Mouse (Mus musculus) c-Kit-positive CD71-positive TER-119-positive erythroid progenitor cells, embryonic 14.5 days (primary cell): ENCODE results near the gene Rnf225.
"Not testable (repeated sequence)": the region's sequence is repeated elsewhere in the genome, so short reads cannot be mapped to it uniquely, and the experiment has no call there.

Source experiments
- DNase-seq: peaks from one replicate; pipeline ENCODE4 v3.0.0-alpha.2; 2013; ENCODE audit warnings: low spot score

The Rnf225 gene

DNA sequence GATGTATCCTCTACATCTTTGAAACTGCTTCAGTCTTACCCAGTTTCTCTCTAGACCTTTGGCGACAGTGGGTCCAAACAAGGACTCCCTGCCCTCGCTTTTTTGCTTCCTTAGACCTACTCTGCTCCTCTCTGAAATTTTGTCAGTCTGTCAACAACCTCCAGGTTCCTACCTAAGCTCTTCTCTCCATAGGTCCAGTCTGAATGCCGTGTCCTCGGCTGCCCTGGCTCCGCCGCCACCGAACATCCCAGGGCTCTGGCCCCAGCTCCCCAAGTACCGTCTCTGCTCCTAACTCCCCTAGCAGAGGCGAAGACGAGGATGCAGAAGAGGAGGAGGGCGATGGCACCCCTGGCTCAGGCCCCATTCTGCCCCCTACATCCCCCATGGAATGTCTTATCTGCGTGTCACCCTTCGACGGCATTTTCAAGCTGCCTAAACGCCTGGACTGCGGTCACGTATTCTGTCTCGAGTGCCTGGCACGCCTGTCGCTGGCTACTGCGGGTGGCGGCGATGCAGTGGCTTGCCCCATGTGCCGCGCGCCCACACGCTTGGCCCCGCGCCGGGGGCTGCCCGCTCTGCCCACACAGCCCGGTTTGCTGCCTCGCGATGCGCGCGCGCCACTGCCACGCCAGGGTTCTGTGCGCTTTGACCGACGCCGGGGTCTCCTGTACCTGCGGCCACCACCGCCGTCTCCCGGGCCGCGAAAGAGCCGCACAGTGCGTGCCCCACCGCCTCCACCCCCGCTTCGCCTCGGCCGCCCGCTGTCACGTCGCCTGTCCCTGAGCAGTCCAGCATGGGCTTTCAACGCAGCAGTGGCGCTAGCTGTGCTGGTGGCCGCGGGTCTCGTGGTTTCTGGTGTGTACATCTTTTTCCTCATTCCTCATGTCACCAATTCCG is 725 bp downstream of the Rnf225 start:
- DNase-seq, result no peak

DNA sequence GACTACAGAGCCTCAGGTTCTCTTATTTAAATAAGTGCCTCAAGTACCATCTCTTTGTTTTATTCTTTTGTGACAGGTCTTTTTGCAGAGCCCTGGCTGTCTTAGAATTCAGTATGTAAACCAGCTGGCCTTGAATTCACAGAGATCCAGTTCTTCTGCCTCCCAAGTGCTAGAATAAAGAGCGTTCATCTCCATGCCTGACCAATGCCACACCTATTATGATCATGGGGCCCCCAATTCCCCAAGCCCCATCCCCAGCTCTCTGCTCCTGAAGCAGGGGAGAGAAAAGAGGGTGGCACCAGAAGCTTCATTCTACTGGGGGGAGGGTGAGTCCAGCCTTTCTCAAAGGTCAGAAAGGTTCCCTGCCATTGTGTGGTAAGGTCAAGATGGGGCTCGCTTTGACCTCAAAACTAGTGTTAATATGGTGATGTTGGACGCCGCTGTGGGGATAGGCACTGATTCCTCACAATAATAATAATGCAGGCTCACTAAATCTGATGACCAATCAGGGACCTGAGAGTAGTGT is 6.5 kb downstream of the Rnf225 start:
- no peak for DNase-seq

DNA sequence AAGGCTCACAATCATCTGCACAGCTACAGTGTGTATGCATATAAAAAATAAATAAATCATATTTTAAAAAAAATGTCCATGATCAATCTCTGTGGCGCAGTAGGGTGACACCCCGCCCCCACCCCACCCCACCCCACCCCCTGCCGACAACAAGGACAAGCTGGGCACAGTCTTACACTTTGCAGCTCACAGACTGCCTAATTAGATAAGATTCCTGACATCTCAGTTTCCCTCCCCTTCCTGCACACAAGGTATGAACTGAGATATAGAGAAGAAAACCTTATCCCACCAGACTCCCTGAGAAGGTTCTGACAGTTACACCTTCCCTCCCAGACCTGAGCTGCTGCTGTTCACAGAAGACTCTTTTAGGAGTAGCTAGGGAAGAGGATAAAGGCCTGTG is 7.6 kb downstream of the Rnf225 start:
- DNase-seq, result no peak

DNA sequence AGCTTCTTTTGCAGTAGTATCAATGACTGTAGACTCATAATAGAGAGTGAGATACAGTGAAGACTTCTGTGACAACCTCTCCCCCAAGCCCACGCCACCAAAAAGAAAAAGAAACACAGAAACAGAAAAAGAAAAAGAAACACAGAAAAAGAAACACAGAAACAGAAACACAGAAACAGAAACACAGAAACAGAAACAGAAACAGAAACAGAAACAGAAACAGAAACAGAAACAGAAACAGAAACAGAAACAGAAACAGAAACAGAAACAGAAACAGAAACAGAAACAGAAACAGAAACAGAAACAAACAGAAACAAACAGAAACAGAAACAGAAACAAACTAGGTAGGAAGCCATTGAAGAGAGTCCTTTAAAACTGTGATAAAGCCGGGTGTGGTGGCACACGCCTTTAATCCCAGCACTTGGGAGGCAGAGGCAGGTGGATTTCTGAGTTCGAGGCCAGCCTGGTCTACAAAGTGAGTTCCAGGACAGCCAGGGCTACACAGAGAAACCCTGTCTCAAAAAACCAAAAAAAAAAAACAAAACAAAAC is 10.1 kb downstream of the Rnf225 start:
- DNase-seq, result not testable (repeated sequence)

DNA sequence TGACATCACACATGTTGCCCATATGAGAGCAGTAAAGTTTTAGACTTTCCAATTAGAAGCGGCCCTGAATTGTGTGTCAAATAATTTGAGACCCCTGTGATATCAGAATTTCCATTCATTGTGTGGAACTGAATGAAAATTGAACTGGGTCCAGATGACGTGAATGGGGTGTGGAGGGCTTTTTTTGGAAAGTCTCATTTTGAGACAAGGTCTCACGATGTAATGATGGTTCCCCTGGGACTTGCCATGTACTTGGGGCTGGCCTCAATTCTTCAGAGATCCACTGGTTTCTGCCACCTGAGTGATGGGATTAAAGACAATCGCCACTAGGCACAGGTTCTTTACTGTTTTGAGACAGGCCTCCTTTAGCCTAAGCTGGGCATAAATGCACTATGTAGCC is 13.4 kb downstream of the Rnf225 start:
- no peak for DNase-seq

DNA sequence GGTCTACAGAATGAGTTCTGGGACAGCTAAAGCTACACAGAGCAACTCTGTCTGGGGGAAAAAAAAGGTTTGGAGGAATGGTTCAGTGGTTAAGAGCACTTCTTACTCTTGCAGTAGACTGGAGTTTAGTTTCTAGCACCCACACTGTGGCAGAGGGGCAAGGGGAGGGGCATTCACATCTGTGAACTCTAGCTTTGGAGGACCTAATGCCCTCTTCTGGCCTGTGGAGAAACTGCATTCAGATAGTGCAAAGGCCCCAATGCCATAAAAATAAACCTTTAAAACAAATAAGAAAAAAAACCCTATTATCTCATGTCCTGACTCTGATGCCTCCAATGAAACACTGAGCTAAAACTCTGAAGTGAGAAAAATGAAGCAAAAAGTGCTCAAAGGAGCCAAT is 16.3 kb downstream of the Rnf225 start:
- no peak for DNase-seq

DNA sequence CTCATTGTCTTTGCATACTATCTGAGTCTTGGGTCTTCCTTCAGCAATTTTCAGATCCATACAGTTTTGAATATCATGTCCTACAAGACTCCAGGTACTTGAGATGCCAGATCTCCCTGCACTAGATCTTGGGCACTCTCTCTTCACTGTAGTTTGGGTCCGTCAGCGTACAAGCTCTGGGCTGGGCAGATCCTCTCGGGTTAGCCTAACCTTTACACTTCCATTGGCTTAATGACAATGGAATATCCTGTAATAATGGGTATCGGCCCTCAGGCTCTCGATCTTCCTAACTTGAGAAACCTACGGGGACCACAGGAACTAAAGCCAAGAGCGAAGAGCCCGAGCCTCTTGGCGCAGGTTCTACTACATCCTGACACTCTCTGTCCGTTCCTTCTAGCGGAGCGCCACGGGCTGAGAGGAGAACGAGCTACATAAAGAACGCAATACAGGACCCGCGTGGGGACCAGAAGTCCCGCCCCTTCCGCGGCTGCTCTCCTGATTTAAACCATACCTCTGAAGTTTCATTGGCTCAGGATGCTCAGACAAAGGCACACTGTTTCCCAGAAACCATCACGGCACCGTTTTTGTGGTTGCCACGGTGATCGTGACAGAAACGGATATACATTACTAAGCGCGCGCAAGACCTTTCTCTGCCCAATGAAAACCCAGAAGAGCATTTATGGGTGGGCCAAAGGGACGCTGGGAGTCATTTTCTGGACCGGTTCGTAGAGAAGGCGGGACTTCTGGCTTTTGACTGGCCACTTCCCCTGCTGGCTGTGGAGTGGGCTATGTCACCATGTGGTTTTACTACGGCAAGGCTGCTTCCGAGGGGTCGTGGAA is 22.0 kb downstream of the Rnf225 start:
- DNase-seq, result peak; percentile 90

DNA sequence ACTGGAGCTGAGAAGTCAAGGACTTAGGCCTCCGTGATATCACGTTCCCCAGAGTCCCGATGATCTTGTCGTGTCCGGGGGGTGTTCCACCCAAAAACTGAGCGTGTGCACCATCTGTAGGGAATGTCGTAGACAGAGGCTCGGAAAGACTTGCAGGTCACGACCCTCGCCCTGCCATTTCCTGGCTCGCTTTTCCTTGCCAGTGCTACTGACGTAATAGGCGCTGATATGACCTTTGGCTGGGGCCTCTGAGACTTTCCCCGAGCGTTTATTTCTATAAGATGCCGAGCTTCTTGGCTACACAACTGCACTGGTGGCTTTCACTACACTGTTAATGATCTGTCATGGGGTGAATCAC is 22.6 kb downstream of the Rnf225 start:
- no peak for DNase-seq

DNA sequence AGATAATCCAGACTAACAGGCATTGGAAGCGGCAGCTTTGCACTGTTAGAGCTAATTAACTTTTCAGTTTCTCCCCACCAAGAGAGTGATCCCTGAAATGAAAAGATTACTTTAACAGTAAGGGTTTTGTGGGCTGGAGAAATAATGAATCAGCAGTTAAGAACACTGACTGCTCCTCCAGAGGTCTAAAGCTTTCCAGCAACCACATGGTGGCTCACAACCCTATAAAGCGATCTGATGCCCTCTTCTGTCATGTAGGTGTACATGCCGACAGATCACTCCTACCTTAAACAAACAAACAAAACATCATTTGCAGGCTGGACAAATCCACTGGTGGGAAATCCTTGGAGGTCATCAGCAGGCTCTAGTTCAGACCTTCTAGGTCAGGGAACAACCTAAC is 27.7 kb downstream of the Rnf225 start:
- no peak for DNase-seq

DNA sequence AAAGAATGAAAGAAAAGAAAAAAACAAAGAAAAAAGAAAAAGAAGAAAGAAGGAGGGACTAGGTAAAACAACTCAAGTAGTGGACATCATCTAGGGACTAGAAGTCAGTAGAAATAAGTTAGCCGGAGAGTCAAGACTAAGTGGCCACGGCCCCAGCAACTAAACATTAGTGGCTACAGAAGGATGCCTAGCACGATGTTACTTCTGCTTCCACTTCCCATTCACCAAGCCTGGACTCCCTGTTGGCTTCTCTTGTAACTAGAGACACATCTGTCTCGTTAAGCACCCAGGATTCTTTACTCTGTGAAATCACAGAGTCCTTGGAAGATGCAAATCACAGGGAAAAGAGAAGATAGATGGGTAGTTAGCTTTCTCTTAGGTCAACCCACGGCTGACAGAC is 30.3 kb downstream of the Rnf225 start:
- DNase-seq, result no peak

DNA sequence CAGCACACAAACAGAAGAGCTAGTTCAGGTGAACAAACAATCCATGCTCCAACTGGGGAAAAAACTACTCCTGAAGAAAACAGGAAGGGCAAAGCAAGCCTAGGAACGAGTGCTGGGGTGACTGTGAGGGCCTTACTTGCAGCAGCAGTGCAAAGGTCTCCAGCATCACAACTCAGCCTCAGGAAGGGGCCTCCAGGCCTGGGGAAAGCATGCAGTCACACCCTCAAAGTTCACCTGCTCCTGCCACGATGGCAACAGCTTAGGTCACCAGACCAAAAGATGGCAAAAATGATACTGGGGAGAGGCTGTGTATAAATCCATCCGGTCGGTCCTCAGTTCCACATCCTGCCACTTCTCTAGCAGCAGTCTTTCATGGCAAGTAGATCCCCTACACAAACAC is 31.7 kb downstream of the Rnf225 start:
- no peak for DNase-seq

DNA sequence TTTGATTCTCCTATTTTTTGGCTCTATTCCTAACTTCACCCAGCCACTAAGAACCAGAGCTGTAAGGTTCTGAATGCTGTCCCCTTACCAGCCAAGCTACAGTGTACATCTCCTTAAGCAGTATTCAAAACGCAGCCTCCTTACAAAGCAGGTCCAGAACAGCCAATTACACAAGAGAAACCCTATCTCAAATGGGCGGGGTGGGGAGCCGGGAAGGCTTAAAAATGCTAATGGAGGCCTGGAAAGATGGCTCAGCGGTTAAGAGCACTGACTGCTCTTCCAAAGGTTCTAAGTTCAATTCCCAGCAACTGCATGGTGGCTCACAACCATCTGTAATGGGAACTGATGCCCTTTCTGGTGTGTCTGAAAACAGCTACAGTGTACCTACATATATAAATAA is 32.5 kb downstream of the Rnf225 start:
- DNase-seq, result no peak

DNA sequence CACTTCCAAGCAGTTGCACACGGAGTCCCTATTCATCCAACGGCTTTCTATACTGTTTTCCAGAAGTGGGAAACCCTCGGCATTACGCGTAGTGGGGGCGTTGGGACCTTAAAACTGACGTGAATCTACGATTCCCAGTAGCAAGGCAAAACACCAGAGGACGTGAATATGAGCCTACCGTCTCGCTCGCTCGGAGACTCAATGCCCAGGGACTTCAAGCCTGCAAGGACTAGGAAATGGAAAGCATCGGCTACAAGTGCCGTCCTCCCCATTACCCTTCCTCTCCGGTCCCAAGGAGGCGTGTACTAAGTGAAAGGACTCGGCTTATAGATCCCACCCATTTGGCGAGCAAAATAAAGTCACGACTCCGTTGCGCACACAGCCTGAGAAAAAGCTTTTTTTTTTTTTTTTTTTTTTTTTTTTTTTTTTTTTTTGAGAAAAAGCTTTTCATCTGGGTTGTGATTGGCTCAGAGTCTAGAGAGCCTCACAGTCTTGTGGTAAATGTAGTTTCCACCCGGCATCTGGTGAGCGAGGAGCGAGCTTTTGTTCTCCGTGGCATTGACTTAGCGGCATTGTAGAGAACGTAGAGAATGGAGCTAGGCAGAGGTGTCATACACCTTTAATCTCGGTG is 34.4 kb downstream of the Rnf225 start:
- DNase-seq, result peak; percentile 59

DNA sequence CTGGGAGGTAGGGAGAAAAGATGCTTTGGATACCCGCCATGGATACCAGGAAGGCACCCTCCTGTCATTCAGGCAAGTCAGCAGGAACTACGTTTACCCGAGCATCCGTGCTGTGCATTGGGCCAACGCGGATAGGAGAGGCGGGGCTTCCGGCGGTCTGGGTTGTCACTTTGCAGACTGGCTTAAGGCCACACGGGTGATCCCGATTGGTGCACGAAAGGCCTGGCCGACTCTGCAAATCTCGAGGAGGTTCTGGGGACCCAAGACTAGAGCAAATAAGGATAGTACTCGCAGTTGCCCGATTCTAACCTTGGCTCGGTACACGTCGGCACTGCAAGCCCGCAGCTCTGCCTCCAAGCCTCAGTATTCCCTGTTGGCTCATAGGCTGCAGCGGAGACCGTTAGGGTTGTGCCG is 38.5 kb downstream of the Rnf225 start, which contains the start of gene Zfp324:
Zfp324 (plus strand) TSS at position 161 of the 414 bp plus-strand sequence.
- peak; percentile 80 for DNase-seq

DNA sequence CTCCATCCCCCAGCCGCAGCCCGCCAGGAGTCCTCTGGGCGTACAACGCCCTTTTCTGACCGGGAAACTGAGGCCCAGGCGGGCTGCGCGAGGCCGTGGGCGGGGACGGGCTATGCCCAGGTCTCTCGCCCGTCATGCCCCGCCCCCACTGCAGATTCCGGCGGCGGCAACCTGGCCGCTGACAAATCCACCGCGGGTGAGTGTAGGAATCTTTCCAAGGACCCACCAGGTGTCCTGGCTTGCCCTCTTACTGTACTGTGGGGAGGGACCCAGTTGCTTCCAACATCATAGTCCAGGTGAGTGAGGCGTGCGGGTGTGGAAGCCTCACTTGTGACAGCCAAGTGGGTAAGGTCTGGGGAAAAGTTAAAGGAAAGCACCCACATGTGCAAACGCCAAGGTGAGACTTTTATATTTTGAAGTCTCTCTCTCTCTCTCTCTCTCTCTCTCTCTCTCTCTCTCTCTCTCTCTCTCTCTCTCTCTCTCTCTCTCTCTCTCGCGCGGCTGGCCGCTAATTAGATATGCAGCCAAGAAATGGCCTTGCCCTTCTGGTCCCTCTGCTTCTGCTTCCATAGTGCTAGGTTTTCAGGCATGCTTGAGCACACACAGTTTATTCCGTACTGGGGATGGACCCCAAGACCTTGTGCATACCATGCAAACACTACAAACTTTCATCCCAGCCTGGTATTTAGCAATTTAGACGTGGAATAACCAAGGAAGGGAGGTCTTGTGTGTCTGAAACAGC is 39.1 kb downstream of the Rnf225 start:
- DNase-seq, result peak; percentile 67

DNA sequence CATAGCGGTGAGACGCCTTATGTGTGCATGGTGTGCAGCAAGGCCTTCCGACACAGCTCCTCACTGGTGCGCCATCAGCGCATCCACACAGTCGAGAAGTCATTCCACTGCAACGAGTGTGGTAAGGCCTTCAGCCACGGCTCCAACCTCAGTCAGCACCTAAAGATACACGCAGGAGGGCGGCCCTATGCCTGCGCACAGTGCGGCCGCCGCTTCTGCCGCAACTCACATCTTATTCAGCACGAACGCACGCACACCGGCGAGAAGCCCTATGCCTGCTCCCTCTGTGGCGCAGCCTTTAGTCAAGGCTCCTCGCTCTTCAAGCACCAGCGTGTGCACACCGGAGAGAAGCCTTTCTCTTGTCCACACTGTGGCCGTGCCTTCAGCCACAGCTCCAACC is 43.7 kb downstream of the Rnf225 start:
- no peak for DNase-seq

DNA sequence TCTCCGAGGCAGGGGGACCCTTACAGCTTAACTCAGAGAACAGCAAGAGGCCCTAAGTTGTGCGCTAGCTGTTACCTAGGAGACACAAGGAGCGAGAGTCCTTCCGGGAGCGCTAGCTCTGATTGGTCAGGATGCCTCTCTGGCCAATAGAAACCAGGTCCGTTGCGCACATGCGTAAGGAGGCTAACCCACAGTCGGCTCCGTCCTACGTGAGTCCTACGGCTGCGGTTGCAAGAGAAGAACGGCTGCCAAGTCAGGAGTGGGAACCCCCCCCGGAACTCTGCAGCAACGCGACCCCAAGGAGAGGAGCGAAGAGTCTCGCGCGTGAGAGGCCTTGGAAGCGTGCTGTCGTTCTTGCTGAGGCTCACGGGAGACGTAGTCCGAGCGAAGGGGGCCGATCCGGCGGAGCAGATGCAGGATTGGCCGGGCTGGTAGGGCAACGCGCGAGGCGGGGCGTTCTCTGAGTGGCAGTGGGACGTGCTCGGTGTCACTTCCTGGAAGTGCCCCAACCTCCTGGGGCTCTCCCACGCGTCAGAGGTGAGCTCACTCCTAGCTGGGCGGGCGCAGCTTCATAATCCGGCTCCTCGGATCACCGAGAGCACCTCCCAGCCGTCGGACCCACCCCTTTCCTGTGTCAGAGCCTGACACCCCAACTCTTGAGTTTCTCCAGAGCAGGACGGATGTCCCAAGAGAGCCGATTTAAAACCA is 50.6 kb downstream of the Rnf225 start, which contains the start of gene Zfp446:
Zfp446 (plus strand) TSS at position 167 of the 708 bp plus-strand sequence.
- DNase-seq, result peak; percentile 96

DNA sequence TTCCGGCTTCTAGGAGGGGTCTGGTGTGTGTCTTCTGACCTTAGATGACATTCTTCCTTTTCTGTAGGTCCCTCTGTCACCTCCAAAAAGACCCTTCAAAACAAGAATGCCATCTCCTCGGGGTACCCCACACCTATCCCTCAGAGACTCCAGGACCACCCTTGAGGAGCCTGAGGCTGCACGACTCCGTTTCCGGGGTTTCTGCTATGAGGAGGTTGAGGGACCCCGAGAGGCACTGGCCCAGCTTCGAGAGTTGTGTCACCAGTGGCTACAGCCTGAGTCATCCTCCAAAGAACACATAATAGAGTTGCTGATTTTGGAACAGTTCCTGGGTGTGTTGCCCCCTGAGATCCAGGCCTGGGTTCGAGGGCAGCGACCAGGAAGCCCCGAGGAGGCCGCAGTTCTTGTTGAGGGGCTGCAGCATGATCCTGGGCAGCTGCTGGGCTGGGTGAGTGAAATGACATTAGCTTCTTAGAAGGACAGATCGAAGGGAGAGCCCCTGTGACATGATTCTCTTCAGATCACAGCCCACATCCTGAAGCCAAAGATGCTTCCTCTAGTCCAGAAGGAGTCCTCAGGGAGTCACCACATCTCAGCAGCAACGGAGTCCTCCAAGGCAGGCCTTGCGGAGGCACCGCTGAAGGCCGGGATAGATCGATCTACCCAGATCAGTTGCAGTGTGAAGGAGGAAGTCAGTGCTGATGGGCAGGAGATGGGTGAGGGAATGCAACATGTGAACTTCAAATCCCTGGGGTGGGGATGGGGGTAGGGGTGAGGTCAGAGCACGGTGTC is 51.9 kb downstream of the Rnf225 start:
- DNase-seq, result no peak

DNA sequence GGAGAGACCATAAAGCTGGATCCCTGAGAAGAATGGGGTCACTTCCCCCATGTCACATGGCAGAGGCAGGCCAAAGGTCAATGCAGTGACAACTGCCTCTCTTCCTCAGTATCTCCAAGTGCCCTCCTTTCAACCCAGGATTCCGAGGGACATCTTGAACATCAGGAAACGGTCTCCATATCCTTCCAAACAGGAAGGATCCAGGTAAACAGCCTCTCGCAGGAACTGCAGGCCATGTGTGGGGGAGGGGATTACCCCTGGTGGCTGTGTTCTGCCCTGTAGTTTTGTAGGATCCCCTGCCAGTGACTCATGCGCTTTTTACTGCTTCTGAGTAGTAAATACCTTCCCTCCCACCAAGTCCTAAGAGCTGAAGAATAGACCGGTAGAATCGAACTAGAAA is 52.6 kb downstream of the Rnf225 start:
- no peak for DNase-seq

DNA sequence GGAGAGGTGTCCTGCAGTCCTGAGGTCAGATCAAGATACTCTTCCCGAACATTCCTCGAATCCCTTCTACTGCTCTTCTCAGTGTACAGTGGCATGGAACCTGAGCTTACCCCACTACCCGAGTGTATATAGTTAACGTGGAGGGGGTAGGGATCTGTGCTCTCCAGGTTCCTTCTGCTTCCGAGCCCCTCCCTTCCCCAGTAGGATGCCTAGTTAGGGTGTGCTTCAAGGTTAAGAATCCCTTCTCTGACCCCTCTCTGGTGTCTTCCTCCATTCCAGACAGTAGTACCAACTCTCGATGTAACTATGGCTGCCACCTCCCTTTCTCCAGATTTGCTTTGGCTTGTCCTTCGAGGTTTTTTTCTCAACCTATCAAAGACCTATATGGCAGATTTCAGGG is 53.1 kb downstream of the Rnf225 start:
- no peak for DNase-seq
